Mouse (Mus musculus) skeletal muscle tissue, adult 2 months (tissue): ENCODE measurements around the gene Mier1.
"Not testable (repeated sequence)": the region's sequence is repeated elsewhere in the genome, so short reads cannot be mapped to it uniquely, and the experiment has no call there.

Experiments used
- DNase-seq: peaks from one replicate; pipeline ENCODE4 v3.0.0-alpha.2; 2012; ENCODE audit warnings: low read depth, low spot score

Mier1 gene

DNA sequence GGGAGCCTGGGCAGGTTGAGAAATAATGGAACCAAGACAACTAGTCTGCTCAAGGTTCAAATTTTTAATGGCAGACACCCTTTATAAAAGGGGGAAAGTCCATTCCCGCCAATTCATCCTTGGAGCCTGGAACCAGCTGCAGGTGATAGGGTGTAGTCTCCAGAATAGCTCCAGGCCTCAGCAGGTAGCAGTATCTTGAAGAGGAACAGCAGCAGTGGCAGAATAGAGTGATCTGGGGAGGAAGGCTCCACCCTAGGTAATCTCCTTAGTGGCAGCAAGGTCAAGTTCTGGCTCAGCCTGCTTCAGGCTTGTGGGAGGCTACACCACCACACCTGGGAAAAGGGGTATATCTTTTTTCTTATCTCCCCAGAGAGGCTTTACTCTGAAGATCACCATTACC, 52.0 kb downstream of the Mier1 start:
- DNase-seq, result not testable (repeated sequence)

DNA sequence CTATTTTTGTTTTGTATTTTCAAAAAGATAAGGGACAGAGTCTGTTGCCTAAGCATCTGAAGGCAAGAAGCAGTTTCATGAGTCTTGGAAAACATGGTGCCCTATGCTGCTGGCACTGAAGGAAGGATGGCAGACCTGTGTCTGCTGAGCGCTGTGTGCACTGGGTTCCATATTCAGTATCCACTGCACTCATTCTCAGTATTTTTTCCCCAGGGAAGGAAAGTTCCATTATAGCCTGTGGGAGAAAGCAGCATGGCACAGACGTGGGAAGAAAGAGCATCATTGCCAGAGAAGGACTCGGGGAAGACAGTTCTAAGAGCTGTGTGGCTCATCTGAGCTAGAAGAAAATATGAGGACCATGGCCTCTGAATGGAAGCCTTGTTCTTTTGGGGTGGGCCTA, 57.1 kb downstream of the Mier1 start:
- no peak for DNase-seq

DNA sequence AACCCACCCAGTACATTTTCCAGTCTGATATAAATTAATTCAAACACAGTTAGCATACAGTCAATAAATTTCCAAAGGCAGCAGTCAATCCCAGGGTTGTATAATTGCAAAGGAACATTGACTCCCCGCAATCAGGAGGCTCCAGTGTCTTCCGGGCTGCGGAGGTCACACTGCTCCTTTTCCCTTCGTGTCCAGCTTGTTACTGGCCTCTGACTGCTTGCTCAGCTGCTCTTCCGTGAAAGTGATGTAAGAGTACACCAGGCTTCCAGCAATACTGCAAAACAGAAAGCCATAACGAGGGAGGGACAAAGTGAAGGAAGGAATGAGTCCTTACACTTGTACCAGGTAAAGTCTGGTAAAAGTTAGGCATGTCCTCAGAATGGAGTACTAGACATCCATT, 59.3 kb downstream of the Mier1 start:
- peak; percentile 31 for DNase-seq

DNA sequence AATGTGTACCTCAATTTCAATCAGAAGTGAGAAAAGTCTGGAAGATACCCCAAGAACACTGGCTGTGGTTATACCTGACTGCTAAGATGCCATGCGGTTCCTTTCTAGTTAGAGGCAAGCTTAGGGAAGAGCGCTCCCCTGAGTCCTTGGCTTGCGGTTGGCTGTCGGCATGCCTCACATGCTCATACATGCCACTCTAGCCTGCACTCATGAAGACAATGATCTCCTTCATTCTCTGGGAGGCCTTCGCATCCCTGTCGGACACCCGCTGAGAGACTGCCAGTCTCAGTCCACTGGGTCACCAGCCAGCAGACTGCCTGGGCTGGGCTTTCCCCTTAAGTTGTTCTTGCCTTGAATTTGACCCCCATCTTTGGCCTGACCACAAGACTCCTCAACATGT, 59.8 kb downstream of the Mier1 start:
- DNase-seq, result no peak

DNA sequence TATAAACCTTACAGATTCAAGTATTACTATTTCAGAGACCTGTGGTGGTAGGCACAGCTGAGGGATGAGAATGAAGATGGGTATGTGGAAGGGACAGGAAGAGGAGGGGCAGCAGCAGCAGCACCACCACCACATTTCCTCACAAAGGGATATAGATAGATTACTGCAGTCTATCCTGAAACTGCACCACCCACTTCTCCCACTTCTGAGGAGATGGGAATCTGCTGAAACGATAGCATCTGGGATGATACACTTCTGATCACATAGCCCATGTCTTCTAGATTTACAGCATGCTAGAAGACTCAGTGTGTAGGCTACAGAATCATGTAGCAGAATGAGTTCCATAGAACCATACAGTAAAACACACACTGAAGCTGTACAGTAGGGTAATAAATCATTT, 63.5 kb downstream of the Mier1 start:
- DNase-seq, result no peak

DNA sequence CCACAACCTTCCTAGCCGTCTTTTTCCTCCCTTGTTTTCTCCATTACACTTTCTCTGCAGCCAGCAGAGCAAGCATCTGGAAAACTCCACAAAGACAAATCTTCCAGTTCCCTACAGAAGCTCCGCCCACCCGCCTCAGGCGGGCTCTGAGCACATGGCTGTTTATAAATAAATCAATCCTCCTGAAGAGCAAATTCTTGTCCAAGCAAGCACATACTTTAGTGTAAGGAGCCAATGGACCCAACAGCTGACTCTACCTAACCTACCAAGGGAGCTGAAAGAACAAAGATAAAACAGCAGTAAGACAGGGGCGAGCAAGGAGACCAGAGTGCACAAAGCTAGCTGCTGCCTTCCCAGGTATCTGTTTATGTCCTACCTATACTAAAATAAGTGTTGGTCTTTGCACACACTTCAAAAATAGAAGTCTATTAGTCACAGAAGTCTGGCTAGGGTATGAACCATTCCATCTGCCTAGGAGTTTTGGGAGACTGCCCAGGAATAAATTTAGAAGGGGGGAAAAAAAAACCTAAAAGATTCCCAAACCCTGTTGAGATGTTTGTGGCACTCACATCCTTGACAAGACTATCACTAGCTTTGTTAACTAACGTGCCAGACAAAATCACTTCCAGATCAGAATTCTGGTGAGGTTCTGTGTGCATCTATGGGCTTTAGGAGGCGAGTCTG, 64.6 kb downstream of the Mier1 start:
- DNase-seq, result peak; percentile 57

DNA sequence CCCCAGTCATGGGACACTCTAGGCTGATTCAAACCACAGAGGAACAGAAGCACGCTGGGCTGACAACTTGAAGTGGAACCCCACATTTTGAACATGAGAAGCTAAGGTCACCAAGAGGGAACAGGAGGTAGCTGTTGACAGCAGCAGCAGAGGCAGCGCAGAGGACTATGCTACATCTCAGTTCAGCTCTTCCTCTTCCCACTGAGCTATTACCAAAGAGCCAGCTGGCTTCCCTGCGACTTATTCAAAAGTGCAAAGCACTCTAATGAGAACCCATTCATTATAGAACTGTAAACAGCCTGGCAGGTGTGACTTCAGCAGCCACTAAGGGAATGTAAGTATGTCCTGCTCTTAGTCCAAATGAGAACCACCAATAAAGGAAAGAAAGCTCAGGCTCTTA, 65.4 kb downstream of the Mier1 start:
- DNase-seq, result peak; percentile 15

DNA sequence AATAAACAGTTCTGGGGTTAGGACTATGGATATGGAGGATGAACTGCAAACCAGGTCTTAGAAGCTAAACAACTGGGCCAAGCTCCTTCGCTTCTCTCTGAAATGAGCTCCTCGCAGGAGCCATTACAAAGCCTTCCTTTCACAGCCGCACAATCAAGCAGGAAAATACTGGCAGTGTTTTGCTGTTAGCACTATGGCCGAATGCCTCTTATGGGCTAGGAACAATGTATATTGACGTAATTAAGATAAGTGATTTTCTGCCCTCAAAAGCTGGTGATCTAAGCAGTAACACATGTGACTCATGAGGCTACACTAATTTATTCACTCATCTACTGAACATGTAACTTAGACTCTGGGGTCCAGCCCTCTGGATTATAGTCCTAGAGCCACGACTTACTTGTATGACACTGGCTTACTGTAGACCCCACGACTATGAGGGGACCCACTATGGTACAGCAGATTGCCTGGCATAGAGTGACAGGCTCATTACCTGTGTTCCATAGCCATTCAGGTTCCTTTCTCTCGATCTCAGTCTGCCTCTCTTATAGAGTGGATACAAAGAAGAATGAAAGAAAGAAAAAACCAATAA, 66.2 kb downstream of the Mier1 start:
- DNase-seq, result no peak

DNA sequence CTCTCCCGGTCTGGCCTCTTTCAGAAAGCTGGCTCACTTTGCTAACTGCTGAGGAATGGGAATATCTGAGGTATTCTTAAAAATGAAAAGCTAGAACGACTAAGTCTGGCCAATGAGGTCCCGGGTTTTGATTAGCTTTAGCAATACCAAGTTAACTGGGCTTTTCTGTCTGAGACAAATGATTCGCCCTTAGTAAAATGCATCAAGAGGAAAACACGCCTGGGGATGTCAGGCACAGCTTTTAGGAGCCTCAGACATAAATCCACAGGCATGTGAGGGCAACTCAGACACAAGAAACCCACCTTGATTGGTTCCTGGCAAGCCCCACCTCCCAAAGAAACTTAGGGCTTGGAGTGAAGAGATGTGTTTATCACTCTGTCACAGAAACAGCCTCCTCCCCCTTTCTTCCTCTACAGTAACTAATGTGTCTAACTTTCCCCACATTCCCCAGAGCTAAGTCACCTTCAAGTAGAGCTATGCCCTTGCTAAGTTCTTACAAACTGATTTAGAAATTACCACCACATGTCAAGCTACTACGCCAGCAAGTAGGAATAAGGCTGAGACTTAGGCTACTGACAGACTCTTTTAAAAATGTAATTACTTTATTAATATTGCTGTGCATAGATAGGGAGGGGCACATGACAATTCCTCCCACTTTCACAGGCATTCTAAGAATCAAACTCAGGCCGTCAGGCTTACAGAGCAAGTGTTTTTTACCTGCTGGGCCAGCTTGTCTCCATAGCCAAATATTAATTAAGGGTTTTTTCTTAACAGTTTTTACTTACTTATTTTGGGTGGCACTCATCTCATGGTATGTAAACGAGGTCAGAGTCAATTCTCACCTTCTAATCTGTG, 74.8 kb downstream of the Mier1 start:
- DNase-seq, result no peak

DNA sequence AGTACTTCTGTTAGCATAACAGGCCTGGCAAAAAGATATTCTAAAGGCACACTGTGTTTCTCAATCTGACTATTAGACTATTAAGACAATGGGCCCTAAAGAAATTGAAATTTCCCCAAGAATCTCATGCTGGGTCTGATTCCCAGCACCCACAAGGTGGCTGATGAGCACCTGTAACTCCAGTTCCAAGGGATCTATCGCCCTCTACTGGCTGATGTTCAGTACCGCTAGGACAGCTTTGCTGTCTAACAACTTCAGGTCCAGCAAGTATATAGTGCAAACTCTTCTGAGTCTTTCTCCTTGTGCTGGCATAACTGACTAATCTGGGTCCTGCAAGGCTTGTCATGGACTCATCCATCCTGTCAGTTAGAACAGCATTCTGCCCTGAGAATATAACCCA, 78.2 kb downstream of the Mier1 start:
- no peak for DNase-seq

DNA sequence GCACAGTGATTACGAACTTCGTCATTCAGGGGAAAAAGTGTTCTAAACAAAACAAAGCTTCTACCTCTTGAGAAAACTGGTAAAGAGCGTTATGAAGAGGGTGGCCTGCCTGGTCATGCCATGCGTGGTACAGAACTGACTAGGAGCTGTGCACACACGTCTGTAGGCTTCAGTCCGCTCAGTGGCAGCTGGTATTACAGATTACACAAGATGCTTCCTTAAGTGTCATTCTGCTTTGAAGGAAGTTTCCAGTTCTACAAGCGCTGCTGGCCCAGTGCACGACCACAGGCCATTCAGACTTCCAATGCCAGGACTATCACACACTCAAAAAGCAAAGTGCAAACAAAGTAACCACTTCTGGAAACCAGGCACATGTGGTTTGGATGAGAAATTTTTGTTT, 83.2 kb downstream of the Mier1 start:
- DNase-seq, result no peak

DNA sequence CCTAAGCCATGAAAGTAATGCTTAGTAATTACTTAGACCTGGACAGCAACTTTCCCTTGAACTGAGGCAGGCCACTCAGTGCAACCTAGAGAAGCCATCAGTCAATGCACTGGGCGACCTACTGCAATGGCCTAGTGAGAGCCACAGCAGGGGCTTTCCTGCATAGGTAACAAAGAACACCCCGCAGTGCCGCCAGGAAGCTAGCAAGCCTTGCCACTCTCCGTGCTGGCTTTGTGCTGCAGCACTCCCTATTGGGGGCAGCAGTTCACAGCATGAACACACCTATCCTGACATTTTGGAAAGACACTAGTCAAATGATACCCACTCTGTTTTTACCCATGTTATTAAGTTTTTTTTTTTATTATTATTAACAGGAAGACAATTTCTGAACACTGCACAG, 84.9 kb downstream of the Mier1 start:
- DNase-seq, result no peak

DNA sequence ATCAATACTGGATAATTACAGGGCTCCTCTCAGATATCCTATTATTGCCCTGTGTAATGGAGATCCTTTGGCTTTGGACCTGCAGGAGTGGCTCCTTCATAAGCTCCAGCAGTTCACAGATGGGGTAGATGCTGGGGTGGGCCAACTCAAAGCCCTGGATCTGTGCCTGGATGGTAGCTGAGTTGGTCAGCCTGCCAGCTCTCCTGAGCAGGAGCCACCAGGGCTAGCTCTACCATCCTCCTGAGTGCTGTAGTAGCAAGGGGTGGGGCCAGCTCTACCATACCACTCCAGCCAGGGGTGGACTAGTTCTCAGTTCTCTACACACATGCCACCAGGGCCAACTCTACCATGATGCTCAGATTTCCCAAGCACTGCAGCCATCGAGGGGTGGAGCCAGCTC, 85.9 kb downstream of the Mier1 start:
- no peak for DNase-seq

DNA sequence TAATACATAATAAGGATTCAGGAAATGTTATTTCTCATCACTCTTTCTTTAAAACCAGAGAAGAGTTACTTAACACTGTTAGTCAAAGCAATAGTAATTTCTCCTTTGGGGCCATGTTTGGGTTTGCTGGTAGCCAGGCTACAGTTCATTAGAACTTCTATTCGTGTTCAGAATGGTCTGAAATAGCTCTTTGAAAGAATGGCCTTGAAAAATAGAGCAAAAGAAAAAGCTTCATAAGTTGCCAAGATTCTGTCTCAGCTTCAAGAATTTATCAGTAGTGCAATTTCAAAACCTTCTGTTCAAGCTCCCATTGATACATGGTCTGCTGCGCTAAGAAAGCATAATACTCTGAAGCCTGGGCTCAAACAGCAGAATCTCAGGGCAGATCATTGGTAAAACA, 89.5 kb downstream of the Mier1 start:
- DNase-seq, result no peak

DNA sequence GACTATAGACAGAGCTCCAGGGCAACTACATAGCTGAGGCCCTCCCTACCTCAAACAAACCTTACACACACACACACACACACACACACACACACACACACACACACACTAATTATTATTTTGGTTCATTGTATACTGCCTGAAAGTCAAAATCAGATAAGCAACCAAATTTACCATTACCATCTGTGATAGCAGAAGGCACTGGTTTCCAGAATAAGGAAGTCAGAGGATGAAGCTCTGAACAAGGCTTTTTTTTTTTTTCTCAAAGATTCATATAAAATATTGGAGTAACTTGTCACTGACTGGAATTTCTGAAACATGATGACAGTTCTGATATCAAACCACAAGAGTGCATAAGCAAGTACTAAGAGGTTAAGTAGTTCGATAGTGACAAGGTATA, 94.4 kb downstream of the Mier1 start:
- no peak for DNase-seq

DNA sequence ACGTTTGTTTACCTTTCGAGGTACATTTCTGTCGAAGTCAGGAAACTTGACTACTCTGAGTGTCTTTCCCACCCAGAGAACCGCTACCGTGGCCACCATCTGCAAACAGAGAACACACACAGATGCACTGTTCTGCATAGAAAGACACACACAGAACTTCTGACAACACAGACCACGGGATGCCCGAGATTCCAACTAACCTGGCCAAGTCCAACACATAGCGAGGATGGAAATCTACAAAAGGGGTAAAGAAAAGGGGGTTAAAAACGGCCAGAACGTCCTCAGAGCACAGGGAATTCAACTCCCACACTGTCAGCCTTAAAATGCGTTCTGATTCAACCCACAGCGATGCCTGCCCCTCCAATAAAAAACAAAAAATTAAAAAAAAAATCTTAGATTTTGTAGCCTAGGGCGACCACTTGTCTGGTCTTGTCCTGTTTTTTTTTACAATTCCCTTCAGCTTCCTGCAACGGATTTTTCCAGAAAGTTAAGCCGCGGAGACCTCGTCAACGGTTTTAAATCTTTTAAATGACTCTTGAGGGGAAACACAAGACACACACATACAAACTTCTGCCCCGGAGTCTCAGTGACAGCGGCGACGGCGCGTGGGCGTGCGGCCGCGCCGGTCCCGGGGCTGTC, 99.8 kb downstream of the Mier1 start:
- DNase-seq, result no peak

DNA sequence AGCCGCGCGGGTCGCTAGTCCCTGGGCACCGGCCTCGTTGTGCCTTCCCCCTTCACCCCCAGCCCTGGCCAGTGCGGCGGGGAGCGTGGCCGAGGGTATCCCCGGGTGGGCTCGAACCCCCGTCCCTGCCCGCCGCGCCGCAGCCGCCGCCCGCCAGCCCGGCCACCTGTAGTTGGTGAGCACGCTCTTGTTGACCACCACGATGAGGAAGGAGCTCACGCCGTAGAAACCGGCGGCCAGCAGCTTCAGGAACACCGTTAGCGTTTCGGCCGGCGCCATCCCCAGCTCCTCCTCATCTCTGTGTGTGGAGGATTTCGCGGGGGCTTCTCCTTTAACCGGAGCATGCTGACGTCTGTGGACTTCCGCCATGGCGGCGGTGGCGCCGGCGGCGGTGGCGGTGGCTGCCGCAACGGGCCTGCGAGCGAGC, 100.3 kb downstream of the Mier1 start:
- DNase-seq, result peak; percentile 41
